Mouse (Mus musculus) neutrophil, adult 5-6 weeks (primary cell): ENCODE measurements around the gene Kiss1r. TPM values are rescaled to one million over a fixed set of nuclear protein-coding genes. Genes with fewer than 3 reads are reported as not detected.

Experiments used
- ATAC-seq: fragments of 151-379, 151-347 bp; 2 replicates; pipeline ENCODE4 v1.8.0; 2017; ENCODE audit warnings: mild to moderate bottlenecking, moderate TSS enrichment; ENCODE audit not compliant: insufficient number of reproducible peaks, poor library complexity, low FRiP score, severe bottlenecking; ENCODE audit errors: extremely low read depth
- total RNA-seq: library from RNA; stranded (forward); fragments of 200-1000 nt; gene quantifications from 2 replicates; pipeline ENCODE4 v1.2.3, GENCODE M21; 2017

Kiss1r gene
- total RNA-seq, 1 experiment from 2014 or later, result 2.4 TPM

GRCm38 (mm10) chr10:79896306-79896705 lies 20.5 kb upstream of the Kiss1r start:
- no peak for ATAC-seq

- no peak for ATAC-seq
Measured at GRCm38 (mm10) chr10:79896814-79897213, 20.0 kb upstream of the Kiss1r start.

- no peak for ATAC-seq
Measured at GRCm38 (mm10) chr10:79897316-79898245, 19.2 kb upstream of the Kiss1r start.

GRCm38 (mm10) chr10:79900951-79901410 lies 15.8 kb upstream of the Kiss1r start:
- ATAC-seq, result no peak

- no peak for ATAC-seq
Measured at GRCm38 (mm10) chr10:79906712-79907111, 10.1 kb upstream of the Kiss1r start.

GRCm38 (mm10) chr10:79907415-79907814 lies 9.4 kb upstream of the Kiss1r start:
- no peak for ATAC-seq

- ATAC-seq, result peak; percentile 90
Measured at GRCm38 (mm10) chr10:79908167-79909091, 8.3 kb upstream of the Kiss1r start, which contains the start of gene Med16. Gene Med16, minus strand, starts transcription at chr10:79908923.

GRCm38 (mm10) chr10:79909092-79909922 lies 7.5 kb upstream of the Kiss1r start:
- ATAC-seq, result no peak

GRCm38 (mm10) chr10:79910556-79910955 lies 6.2 kb upstream of the Kiss1r start, which contains the start of gene Gm26602:
Gene Gm26602, plus strand, starts transcription at chr10:79910856.
- no peak for ATAC-seq

GRCm38 (mm10) chr10:79912412-79912811 lies 4.4 kb upstream of the Kiss1r start:
- no peak for ATAC-seq

- ATAC-seq, result no peak
Measured at GRCm38 (mm10) chr10:79914131-79914947, 2.4 kb upstream of the Kiss1r start.

GRCm38 (mm10) chr10:79914948-79915596 lies 1.7 kb upstream of the Kiss1r start:
- no peak for ATAC-seq

GRCm38 (mm10) chr10:79916081-79916480 lies 690 bp upstream of the Kiss1r start:
- ATAC-seq, result no peak

- no peak for ATAC-seq
Measured at GRCm38 (mm10) chr10:79917532-79918100, 845 bp downstream of the Kiss1r start.

GRCm38 (mm10) chr10:79918231-79919078 lies 1.7 kb downstream of the Kiss1r start:
- ATAC-seq, result no peak

- no peak for ATAC-seq
Measured at GRCm38 (mm10) chr10:79919251-79919849, 2.6 kb downstream of the Kiss1r start.
